Mouse (Mus musculus) hindbrain, embryonic 11.5 days (tissue): ENCODE results near the gene Nlrc5. TPM values are rescaled to one million over a fixed set of nuclear protein-coding genes. Genes with fewer than 3 reads are reported as not detected.

ENCODE experiments used
- ATAC-seq: fragments of 200-750 bp; cut with Nextera tagmentation; 2 replicates; pipeline ENCODE4 v1.8.0; 2017; ENCODE audit warnings: mild to moderate bottlenecking, moderate TSS enrichment, moderate library complexity; ENCODE audit not compliant: low FRiP score
- DNase-seq: peaks from one replicate; pipeline ENCODE4 v3.0.0-alpha.2; 2015; ENCODE audit warnings: low spot score
- H3K27ac ChIP-seq: fragments of 300-500 bp; sonication (generic); 2 replicates; pipeline ENCODE4 v1.5.1; 2014; ENCODE audit warnings: mild to moderate bottlenecking, low read depth, low read length
- H3K27me3 ChIP-seq: fragments of 300-500 bp; sonication (generic); 2 replicates; pipeline ENCODE4 v1.6.1; 2014; ENCODE audit warnings: mild to moderate bottlenecking, low read length, moderate library complexity, mixed read lengths; ENCODE audit not compliant: control insufficient read depth, insufficient read depth
- H3K36me3 ChIP-seq: fragments of 300-500 bp; sonication (generic); 2 replicates; pipeline ENCODE4 v1.6.1; 2014; ENCODE audit warnings: mild to moderate bottlenecking, low read length, moderate library complexity, mixed read lengths; ENCODE audit not compliant: control insufficient read depth, insufficient read depth
- H3K4me1 ChIP-seq: fragments of 300-500 bp; sonication (generic); replicated peaks from 2 replicates; pipeline ENCODE4 v1.6.1; 2014; ENCODE audit warnings: low read length, mixed read lengths; ENCODE audit not compliant: control insufficient read depth, insufficient read depth
- H3K4me2 ChIP-seq: fragments of 300-500 bp; sonication (generic); replicated peaks from 2 replicates; pipeline ENCODE4 v1.6.1; 2014; ENCODE audit warnings: mild to moderate bottlenecking, low read depth, low read length
- H3K4me3 ChIP-seq: fragments of 300-500 bp; sonication (generic); 2 replicates; pipeline ENCODE4 v1.5.1; 2014; ENCODE audit warnings: low read depth, low read length
- H3K9ac ChIP-seq: fragments of 300-500 bp; sonication (generic); 2 replicates; pipeline ENCODE4 v1.6.1; 2014; ENCODE audit warnings: low read depth, low read length
- H3K9me3 ChIP-seq: fragments of 300-500 bp; sonication (generic); 2 replicates; pipeline ENCODE4 v1.6.1; 2016; ENCODE audit warnings: low read length; ENCODE audit not compliant: control insufficient read depth
- WGBS: fragments of 180-500 bp; shearing (Covaris S2); extraction: QIAGEN DNeasy Blood & Tissue Kit; methylation state at CpG from one replicate; pipeline ENCODE4 v1.1.7; 2014; 5-methylcytosine and 5-hydroxymethylcytosine counted together
- polyA plus RNA-seq: library from polyadenylated mRNA; unstranded; fragments of >200 nt; fragmentation: Nextera tagmentation; extraction: Ambion mirVana; gene quantifications from 2 replicates; pipeline ENCODE4 v1.2.1, GENCODE M21; 2014

The Nlrc5 gene
- polyA plus RNA-seq: 0.23 TPM in 1 of 2 replicates, not detected in the other

DNA sequence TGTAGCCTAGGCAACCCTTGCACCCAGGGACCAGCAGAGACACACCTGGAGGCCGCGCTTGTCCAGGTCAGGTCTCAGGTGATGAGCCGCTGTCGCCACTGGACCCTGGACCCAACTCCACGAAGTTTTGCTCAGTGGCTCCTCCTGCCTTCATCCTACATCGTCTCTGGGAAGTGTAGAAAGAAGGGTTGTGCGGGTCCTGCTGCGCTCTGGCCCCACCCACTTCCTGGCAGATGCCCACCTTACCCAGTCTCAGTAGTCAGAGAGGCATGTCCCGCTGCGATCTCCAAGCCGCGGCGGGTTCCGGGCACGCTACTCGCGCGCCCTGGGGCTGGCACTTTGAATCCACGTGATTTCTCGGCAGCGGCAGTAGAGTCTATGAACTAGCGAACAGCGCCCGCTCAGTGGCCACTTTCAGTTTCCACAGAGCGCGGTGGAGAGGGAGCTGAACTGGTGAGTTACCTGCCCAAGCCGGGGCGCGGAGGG lies at the start of gene Nlrc5:
Gene Nlrc5 (plus strand): TSS at position 376 of the 486 bp plus-strand sequence.
- H3K27me3 ChIP-seq: peaks cover 7% of the 10 kb centered on the region
- H3K36me3 ChIP-seq: no peaks in the 10 kb centered on the region
- DNase-seq (peak; percentile 55), ATAC-seq (no peak)
- peak within 1 kb of the TSS; percentile 82 for H3K4me2 ChIP-seq
- no peaks in the 10 kb centered on the region for H3K9me3 ChIP-seq
- under 1% methylated on average over 29 of the region's 29 CpGs for WGBS
- peak within 1 kb of the TSS; percentile 38 for H3K4me3 ChIP-seq
- H3K27ac ChIP-seq: no peak within 1 kb of the TSS
- H3K9ac ChIP-seq: no peak within 1 kb of the TSS
- no peaks in the 10 kb centered on the region; the same call in 1 of the 2 replicates for H3K4me1 ChIP-seq

- peak overlapping the region; percentile 82 for H3K27ac ChIP-seq
- H3K9me3 ChIP-seq: no peaks in the 10 kb centered on the region
- no peaks in the 10 kb centered on the region; the same call in 1 of the 2 replicates for H3K36me3 ChIP-seq
- H3K27me3 ChIP-seq: no peaks in the 10 kb centered on the region
- peaks cover 4% of the 10 kb centered on the region; the same call in 1 of the 2 replicates for H3K4me1 ChIP-seq
- H3K4me2 ChIP-seq: peak overlapping the region; percentile 82
- ATAC-seq (peak; percentile 23; the same call in 1 of the 2 replicates), DNase-seq (no peak)
- H3K9ac ChIP-seq: peak overlapping the region; percentile 93
- WGBS: 27% methylated on average over 20 of the region's 20 CpGs
- H3K4me3 ChIP-seq: peak overlapping the region; percentile 87
Observed at GRCm38 (mm10) chr8:94385506-94386213, 48.5 kb upstream of the Nlrc5 start.

DNA sequence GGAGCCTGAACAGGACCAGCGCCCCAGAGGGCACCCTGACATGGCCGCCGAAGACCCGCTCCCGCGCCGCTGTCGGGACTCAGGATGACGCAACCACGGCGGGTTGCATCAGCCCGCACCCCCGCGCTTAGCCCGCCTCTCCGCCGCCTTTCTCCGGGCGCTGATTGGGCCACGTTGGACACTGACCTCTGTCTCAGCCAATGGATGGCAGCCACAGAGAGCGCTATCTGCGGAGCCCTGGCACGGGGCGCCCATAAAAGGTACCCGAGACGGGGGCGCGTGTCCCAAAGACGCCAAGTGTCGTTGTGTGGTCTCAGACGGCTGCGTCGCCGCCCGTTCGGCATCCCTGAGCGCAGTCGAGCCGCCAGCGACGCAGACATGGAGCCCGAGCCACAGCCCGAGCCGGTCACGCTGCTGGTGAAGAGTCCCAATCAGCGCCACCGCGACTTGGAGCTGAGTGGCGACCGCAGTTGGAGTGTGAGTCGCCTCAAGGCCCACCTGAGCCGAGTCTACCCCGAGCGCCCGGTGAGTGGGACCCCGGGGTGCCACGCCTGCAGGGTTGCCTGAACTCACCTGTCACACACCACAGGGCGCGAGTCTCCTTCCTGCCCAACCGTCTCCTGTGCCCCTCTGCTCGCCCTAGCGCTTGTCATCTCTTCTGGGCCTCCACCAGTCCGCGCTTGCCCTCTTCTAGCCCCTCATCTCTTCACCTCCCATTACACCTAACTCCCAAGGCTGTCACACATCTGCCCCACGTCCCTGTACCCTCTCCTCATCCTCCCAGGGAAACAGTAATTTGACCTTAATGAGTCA lies 47.7 kb upstream of the Nlrc5 start, which contains the start of gene Herpud1:
Gene Herpud1 (plus strand): TSS at position 225 of the 813 bp plus-strand sequence.
- Histone ChIP-seq H3K9me3 (no peaks in the 10 kb centered on the region), H3K4me2 (peak within 1 kb of the TSS; percentile 82), H3K9ac (peak within 1 kb of the TSS; percentile 93), H3K4me3 (peak within 1 kb of the TSS; percentile 87), H3K27me3 (no peaks in the 10 kb centered on the region), H3K36me3 (peaks cover 4% of the 10 kb centered on the region; the same call in 1 of the 2 replicates), H3K27ac (peak within 1 kb of the TSS; percentile 82), H3K4me1 (peaks cover 4% of the 10 kb centered on the region; the same call in 1 of the 2 replicates)
- peak; percentile 95 for DNase-seq
- ATAC-seq: peak; percentile 99
- WGBS: under 1% methylated on average over 65 of the region's 65 CpGs

GRCm38 (mm10) chr8:94387027-94387684 lies 47.0 kb upstream of the Nlrc5 start:
- peak overlapping the region; percentile 82 for H3K4me2 ChIP-seq
- H3K9ac ChIP-seq: peak overlapping the region; percentile 67
- DNase-seq (peak; percentile 89), ATAC-seq (peak; percentile 56)
- no peaks in the 10 kb centered on the region for H3K27me3 ChIP-seq
- peak overlapping the region; percentile 87 for H3K4me3 ChIP-seq
- H3K36me3 ChIP-seq: peaks cover 6% of the 10 kb centered on the region
- whole genome bisulfite sequencing: under 1% methylated on average over 25 of the region's 25 CpGs
- peaks cover 4% of the 10 kb centered on the region; the same call in 1 of the 2 replicates for H3K4me1 ChIP-seq
- H3K9me3 ChIP-seq: no peaks in the 10 kb centered on the region
- H3K27ac ChIP-seq: no peak overlapping the region

DNA sequence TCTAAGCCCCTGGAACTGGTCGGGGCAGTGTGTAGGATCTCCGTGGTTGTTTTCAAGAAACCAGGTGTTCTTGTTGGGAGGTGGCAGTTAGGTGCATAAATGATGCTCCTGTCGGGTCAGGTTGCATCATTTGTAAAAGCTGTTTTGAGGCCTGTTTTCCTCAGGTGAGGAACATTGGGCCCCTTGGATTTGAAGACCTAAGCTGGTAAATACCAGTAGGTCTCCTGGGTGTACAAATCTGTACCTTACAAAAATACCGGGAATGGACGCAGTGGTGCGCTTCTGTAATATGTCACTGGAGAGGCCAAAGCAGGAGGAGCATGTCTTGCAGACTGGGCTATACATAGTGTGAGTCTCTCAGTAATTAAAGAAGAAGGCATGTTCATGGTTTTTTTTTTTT lies 46.4 kb upstream of the Nlrc5 start:
- Histone ChIP-seq H3K4me1 (peaks cover 4% of the 10 kb centered on the region; the same call in 1 of the 2 replicates), H3K27ac (no peak overlapping the region), H3K4me2 (peak overlapping the region; percentile 82), H3K9ac (peak overlapping the region; percentile 67), H3K9me3 (no peaks in the 10 kb centered on the region), H3K4me3 (peak overlapping the region; percentile 87), H3K36me3 (peaks cover 11% of the 10 kb centered on the region), H3K27me3 (no peaks in the 10 kb centered on the region)
- ATAC-seq (no peak), DNase-seq (no peak)
- 37% methylated on average over 6 of the region's 6 CpGs for WGBS

DNA sequence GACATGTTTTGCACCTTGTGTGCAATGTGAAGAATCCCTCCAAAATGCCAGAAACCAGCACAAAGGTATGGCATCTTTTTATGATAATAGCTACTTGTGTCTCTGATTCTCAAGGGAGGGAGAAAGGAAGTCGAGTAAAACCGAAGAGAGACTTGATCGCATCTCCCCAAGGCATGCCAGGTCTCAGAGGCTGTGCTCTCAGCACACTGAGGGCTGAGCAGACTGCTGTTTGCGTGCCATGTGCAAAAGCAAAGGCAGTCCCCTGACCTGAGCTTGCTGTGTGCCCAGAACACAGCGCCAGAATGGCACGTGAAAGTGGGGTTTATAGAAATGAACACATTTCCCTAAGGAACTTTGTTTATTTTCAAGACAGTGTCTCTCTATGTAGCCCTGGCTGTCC lies 44.6 kb upstream of the Nlrc5 start:
- no peak overlapping the region for H3K9ac ChIP-seq
- peaks cover 17% of the 10 kb centered on the region for H3K36me3 ChIP-seq
- WGBS: 92% methylated on average over 6 of the region's 6 CpGs
- no peak for DNase-seq
- peaks cover 4% of the 10 kb centered on the region; the same call in 1 of the 2 replicates for H3K4me1 ChIP-seq
- H3K4me2 ChIP-seq: no peak overlapping the region
- no peaks in the 10 kb centered on the region for H3K27me3 ChIP-seq
- no peak overlapping the region for H3K27ac ChIP-seq
- H3K4me3 ChIP-seq: no peak overlapping the region
- H3K9me3 ChIP-seq: no peaks in the 10 kb centered on the region
- no peak for ATAC-seq

GRCm38 (mm10) chr8:94390429-94390828 lies 43.7 kb upstream of the Nlrc5 start:
- 92% methylated on average over 6 of the region's 6 CpGs for WGBS
- DNase-seq (no peak), ATAC-seq (no peak)
- H3K9ac ChIP-seq: no peak overlapping the region
- no peaks in the 10 kb centered on the region for H3K9me3 ChIP-seq
- no peak overlapping the region for H3K4me3 ChIP-seq
- no peak overlapping the region for H3K4me2 ChIP-seq
- peaks cover 19% of the 10 kb centered on the region for H3K36me3 ChIP-seq
- H3K27ac ChIP-seq: no peak overlapping the region
- no peaks in the 10 kb centered on the region for H3K27me3 ChIP-seq
- H3K4me1 ChIP-seq: peaks cover 4% of the 10 kb centered on the region; the same call in 1 of the 2 replicates

DNA sequence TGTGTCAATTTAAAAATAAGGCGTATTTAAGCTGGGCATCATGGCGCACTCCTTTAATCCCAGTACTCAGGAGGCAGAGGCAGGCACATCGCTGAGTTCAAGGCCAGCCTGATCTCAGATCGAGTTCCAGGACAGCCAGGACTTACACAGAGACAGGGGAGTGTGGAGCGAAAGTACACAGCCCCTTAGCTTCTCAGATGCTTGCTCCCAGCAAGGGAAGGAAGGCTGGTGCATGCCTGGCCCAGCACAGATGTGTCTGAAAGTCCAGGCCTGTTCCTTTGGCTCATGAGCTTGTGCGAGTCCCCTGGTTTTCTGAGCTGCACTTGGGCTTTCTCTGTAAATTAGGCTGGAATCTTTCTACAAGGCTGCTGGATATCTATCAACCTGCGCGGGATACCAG lies 43.2 kb upstream of the Nlrc5 start:
- H3K4me3 ChIP-seq: no peak overlapping the region
- no peak overlapping the region for H3K4me2 ChIP-seq
- WGBS: 96% methylated on average over 8 of the region's 8 CpGs
- no peaks in the 10 kb centered on the region for H3K9me3 ChIP-seq
- peaks cover 19% of the 10 kb centered on the region for H3K36me3 ChIP-seq
- no peak overlapping the region for H3K27ac ChIP-seq
- H3K4me1 ChIP-seq: peaks cover 4% of the 10 kb centered on the region; the same call in 1 of the 2 replicates
- ATAC-seq (no peak), DNase-seq (no peak)
- H3K27me3 ChIP-seq: no peaks in the 10 kb centered on the region
- no peak overlapping the region for H3K9ac ChIP-seq
